Mouse (Mus musculus) stomach, postnatal 0 days (tissue): ENCODE measurements around the gene Ttk. TPM values are rescaled to one million over a fixed set of nuclear protein-coding genes. Genes with fewer than 3 reads are reported as not detected.

ENCODE experiments used
- ATAC-seq: fragments of 200-750 bp; cut with Nextera tagmentation; 2 replicates; pipeline ENCODE4 v1.8.0; 2017; ENCODE audit not compliant: low FRiP score, low TSS enrichment
- DNase-seq: peaks from one replicate; pipeline ENCODE4 v3.0.0-alpha.2; 2016; ENCODE audit warnings: low spot score
- H3K27ac ChIP-seq: fragments of 300-500 bp; sonication (generic); replicated peaks from 2 replicates; pipeline ENCODE4 v1.5.1; 2014; ENCODE audit warnings: mild to moderate bottlenecking, control low read depth
- H3K27me3 ChIP-seq: fragments of 300-500 bp; sonication (generic); 2 replicates; pipeline ENCODE4 v1.6.1; 2014; ENCODE audit warnings: low read length; ENCODE audit not compliant: control insufficient read depth, insufficient read depth
- H3K36me3 ChIP-seq: fragments of 300-500 bp; sonication (generic); 2 replicates; pipeline ENCODE4 v1.6.1; 2014; ENCODE audit warnings: low read length, mixed read lengths; ENCODE audit not compliant: control insufficient read depth, insufficient read depth
- H3K4me1 ChIP-seq: fragments of 300-500 bp; sonication (generic); replicated peaks from 2 replicates; pipeline ENCODE4 v1.6.1; 2014; ENCODE audit warnings: antibody characterized with exemption; ENCODE audit not compliant: control insufficient read depth, insufficient read depth
- H3K4me2 ChIP-seq: fragments of 300-500 bp; sonication (generic); replicated peaks from 2 replicates; pipeline ENCODE4 v1.6.1; 2014; ENCODE audit warnings: low read depth, mild to moderate bottlenecking, control low read depth, moderate library complexity
- H3K4me3 ChIP-seq: fragments of 300-500 bp; sonication (generic); 2 replicates; pipeline ENCODE4 v1.5.1; 2014; ENCODE audit warnings: low read depth, low read length, control low read depth
- H3K9ac ChIP-seq: fragments of 300-500 bp; sonication (generic); 2 replicates; pipeline ENCODE4 v1.6.1; 2014; ENCODE audit warnings: mild to moderate bottlenecking, low read length, control low read depth, mixed read lengths
- H3K9me3 ChIP-seq: fragments of 300-500 bp; sonication (generic); 2 replicates; pipeline ENCODE4 v1.6.1; 2016; ENCODE audit warnings: low read length; ENCODE audit not compliant: control insufficient read depth
- CTCF ChIP-seq: IDR thresholded peaks from 2 replicates; pipeline ENCODE4 v1.5.1; 2016; ENCODE audit warnings: antibody characterized with exemption, low read depth, mild to moderate bottlenecking, moderate library complexity
- EP300 ChIP-seq: optimal IDR thresholded peaks from 2 replicates; pipeline ENCODE3; 2016; ENCODE audit warnings: antibody characterized with exemption
- WGBS: fragments of 180-500 bp; shearing (Covaris S2); extraction: QIAGEN DNeasy Blood & Tissue Kit; methylation state at CpG from one replicate; pipeline ENCODE4 v1.1.7; 2014; 5-methylcytosine and 5-hydroxymethylcytosine counted together
- polyA plus RNA-seq: library from polyadenylated mRNA; unstranded; fragments of >200 nt; fragmentation: Nextera tagmentation; extraction: Ambion mirVana; gene quantifications from 2 replicates; pipeline ENCODE4 v1.2.1, GENCODE M21; 2015

Ttk gene
- polyA plus RNA-seq, 1 experiment from 2014 or later: 5.5 TPM

DNA sequence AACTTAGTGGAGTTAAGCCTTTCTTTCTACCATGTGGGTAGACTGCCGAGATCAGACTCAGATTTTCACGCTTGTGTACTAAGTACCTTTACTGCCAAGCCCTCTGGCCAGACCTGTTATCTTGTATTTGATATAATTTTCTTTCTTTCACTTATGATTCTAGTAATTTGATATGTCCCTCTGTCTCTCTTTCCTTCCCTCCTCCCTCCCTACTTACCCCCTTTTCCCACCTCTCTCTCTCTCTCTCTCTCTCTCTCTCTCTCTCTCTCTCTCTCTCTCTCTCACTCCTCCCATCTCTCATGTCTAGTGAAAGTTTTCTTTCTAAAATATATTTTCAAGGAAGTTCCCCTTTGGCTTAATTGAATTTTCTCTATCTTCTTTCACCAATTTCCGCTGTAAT, 72.5 kb downstream of the Ttk start:
- Histone ChIP-seq H3K4me3 (no peak overlapping the region), H3K4me1 (no peaks in the 10 kb centered on the region), H3K4me2 (no peak overlapping the region), H3K36me3 (no peaks in the 10 kb centered on the region), H3K9ac (no peak overlapping the region), H3K27me3 (no peaks in the 10 kb centered on the region), H3K9me3 (no peaks in the 10 kb centered on the region), H3K27ac (no peak overlapping the region)
- WGBS: 78% methylated on average over 3 of the region's 3 CpGs
- ATAC-seq (no peak), DNase-seq (no peak)
- TF ChIP-seq CTCF (no peak), EP300 (no peak)

DNA sequence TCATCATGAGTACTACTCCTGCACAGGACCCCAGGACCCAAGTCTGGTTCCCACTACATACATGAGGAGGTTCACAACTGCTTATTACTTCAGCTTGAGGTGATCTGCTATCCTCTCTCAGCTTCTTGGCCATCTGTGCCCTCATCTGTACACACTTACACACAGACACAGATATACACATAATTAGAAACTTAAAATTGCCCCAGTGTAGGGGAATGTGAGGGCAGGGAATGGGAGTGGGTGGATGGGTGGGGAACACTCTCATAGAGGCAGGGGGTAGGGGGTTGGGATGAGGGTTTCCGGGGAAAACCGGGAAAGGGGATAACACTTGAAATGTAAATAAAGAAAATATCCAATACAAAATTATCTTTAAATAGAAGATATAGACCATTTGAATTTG, 75.3 kb downstream of the Ttk start:
- no peak overlapping the region for H3K4me3 ChIP-seq
- no peak overlapping the region for H3K9ac ChIP-seq
- no peak overlapping the region for H3K27ac ChIP-seq
- no peak overlapping the region for H3K4me2 ChIP-seq
- H3K9me3 ChIP-seq: no peaks in the 10 kb centered on the region
- H3K27me3 ChIP-seq: no peaks in the 10 kb centered on the region
- no peak for ATAC-seq
- no peaks in the 10 kb centered on the region for H3K4me1 ChIP-seq
- H3K36me3 ChIP-seq: no peaks in the 10 kb centered on the region
- DNase-seq: no peak
- no peak for TF ChIP-seq EP300
- WGBS: 70% methylated on average over 2 of the region's 2 CpGs

DNA sequence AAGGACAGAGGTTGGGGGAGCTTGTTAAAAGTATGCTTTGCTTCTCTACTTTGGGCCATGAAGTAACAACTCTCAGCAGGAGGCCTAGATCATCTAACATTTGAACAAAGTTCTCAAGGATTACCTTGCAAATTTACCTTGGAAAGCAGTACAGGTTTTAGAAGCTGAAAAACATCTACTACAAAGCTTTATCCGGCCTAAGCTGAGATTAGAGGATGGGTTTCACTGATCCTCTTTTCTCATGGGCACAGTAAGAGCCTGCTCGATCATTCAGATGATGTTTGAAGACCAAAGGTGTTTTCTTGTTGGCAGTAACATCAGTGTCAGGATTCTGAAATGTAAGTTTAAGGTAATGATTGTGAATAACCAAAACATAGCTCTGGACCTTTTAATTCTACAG, 76.4 kb downstream of the Ttk start:
- Histone ChIP-seq H3K9me3 (no peaks in the 10 kb centered on the region), H3K27me3 (no peaks in the 10 kb centered on the region), H3K9ac (no peak overlapping the region), H3K4me3 (no peak overlapping the region), H3K36me3 (no peaks in the 10 kb centered on the region), H3K4me2 (no peak overlapping the region), H3K27ac (no peak overlapping the region), H3K4me1 (no peaks in the 10 kb centered on the region)
- no peak for DNase-seq
- TF ChIP-seq CTCF (no peak), EP300 (no peak)
- 67% methylated on average over 2 of the region's 2 CpGs for WGBS
- no peak for ATAC-seq

Other genes starting within 250 kb of the Ttk start
- gene Elovl4, start 28.4 kb upstream of the Ttk start, polyA plus RNA-seq: 161 and 180 TPM in 2 replicates
- gene Bckdhb, start 90.5 kb downstream of the Ttk start, polyA plus RNA-seq: 25.2 and 27.2 TPM in 2 replicates